Mouse (Mus musculus) embryonic facial prominence, embryonic 15.5 days (tissue): ENCODE measurements around the gene Atp4a. TPM values are rescaled to one million over a fixed set of nuclear protein-coding genes. Genes with fewer than 3 reads are reported as not detected.

Experiments
- ATAC-seq: fragments of 200-750 bp; cut with Nextera tagmentation; 2 replicates; pipeline ENCODE4 v1.8.0; 2017; ENCODE audit warnings: low read depth, moderate TSS enrichment; ENCODE audit not compliant: insufficient number of reproducible peaks, low FRiP score, low TSS enrichment
- H3K27ac ChIP-seq: fragments of 300-500 bp; sonication (generic); replicated peaks from 2 replicates; pipeline ENCODE4 v1.5.1; 2015; ENCODE audit warnings: mild to moderate bottlenecking, inconsistent platforms
- H3K27me3 ChIP-seq: fragments of 300-500 bp; sonication (generic); 2 replicates; pipeline ENCODE4 v1.6.1; 2015; ENCODE audit warnings: inconsistent platforms
- H3K36me3 ChIP-seq: fragments of 300-500 bp; sonication (generic); 2 replicates; pipeline ENCODE4 v1.6.1; 2015; ENCODE audit warnings: mild to moderate bottlenecking, inconsistent platforms
- H3K4me1 ChIP-seq: fragments of 300-500 bp; sonication (generic); 2 replicates; pipeline ENCODE4 v1.6.1; 2015; ENCODE audit warnings: inconsistent platforms
- H3K4me2 ChIP-seq: fragments of 300-500 bp; sonication (generic); replicated peaks from 2 replicates; pipeline ENCODE4 v1.6.1; 2015; ENCODE audit warnings: mild to moderate bottlenecking, inconsistent platforms
- H3K4me3 ChIP-seq: fragments of 300-500 bp; sonication (generic); replicated peaks from 2 replicates; pipeline ENCODE4 v1.5.1; 2015; ENCODE audit warnings: mild to moderate bottlenecking, inconsistent platforms
- H3K9ac ChIP-seq: fragments of 300-500 bp; sonication (generic); 2 replicates; pipeline ENCODE4 v1.6.1; 2015; ENCODE audit warnings: inconsistent platforms
- H3K9me3 ChIP-seq: fragments of 300-500 bp; sonication (generic); replicated peaks from 2 replicates; pipeline ENCODE4 v1.6.1; 2016; ENCODE audit warnings: inconsistent platforms
- WGBS: fragments of 180-500 bp; shearing (Covaris S2); methylation state at CpG from one replicate; pipeline ENCODE4 v1.1.7; 2015; 5-methylcytosine and 5-hydroxymethylcytosine counted together
- polyA plus RNA-seq: library from polyadenylated mRNA; unstranded; fragments of >200 nt; fragmentation: Nextera tagmentation; extraction: Ambion mirVana; gene quantifications from 2 replicates; pipeline ENCODE4 v1.2.1, GENCODE M21; 2015

Atp4a gene
- polyA plus RNA-seq, 1 experiment from 2014 or later, result 0.29 TPM

DNA sequence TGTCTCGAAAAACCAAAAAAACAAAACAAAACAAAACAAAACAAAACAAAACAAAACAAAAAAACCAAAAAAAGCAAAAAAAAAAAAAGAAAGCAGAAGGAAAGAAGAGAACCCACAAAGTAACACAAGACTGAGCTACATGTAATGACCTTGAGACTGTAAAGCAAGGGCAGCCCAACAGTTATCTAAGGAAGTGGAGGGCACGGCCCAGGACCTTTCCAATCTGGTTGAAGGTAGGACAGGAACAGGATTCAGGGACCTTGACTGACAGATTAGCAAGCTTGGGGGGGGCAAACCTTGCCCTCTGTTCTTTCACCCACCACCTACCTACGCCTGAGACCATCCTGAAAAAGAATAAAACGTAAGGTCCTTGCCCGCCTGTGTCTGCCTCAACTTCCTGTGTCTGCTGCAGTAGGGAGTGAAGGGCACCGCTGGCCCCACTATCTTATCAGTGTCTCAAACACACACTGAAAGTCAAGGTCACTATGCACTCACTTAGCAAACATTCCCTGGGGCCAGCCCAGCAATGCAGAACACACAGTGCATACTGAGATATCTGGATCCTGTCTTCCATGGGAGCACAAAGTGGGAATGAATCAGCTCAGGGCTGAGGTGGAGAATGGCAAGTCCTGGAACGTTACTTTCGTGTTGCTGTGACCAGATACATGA, 5.7 kb upstream of the Atp4a start:
- WGBS, result 73% methylated on average over 8 of the region's 8 CpGs
- no peak overlapping the region for H3K4me3 ChIP-seq
- ATAC-seq, result no peak

GRCm38 (mm10) chr7:30707441-30707840, 4.6 kb upstream of the Atp4a start:
- Histone ChIP-seq H3K4me2 (no peak overlapping the region), H3K36me3 (no peaks in the 10 kb centered on the region), H3K4me1 (no peaks in the 10 kb centered on the region), H3K27me3 (no peaks in the 10 kb centered on the region; the same call in 1 of the 2 replicates), H3K27ac (no peak overlapping the region), H3K9ac (no peak overlapping the region), H3K4me3 (no peak overlapping the region), H3K9me3 (no peaks in the 10 kb centered on the region)
- 87% methylated on average over 1 of the region's 1 CpGs for WGBS
- ATAC-seq, result no peak

More for the DNA sequence above, 5.7 kb upstream of the Atp4a start:
- Histone ChIP-seq H3K27ac (no peak overlapping the region), H3K4me2 (no peak overlapping the region), H3K27me3 (no peaks in the 10 kb centered on the region; the same call in 1 of the 2 replicates), H3K9ac (no peak overlapping the region), H3K9me3 (no peaks in the 10 kb centered on the region), H3K4me1 (no peaks in the 10 kb centered on the region), H3K36me3 (no peaks in the 10 kb centered on the region)

GRCm38 (mm10) chr7:30717006-30717715, 5.2 kb downstream of the Atp4a start:
- Histone ChIP-seq H3K27ac (no peak overlapping the region), H3K4me3 (peak overlapping the region; percentile 36), H3K9me3 (no peaks in the 10 kb centered on the region), H3K27me3 (peaks cover 36% of the 10 kb centered on the region), H3K4me2 (peak overlapping the region; percentile 59), H3K36me3 (no peaks in the 10 kb centered on the region), H3K4me1 (peaks cover 10% of the 10 kb centered on the region), H3K9ac (no peak overlapping the region)
- WGBS, result 3% methylated on average over 43 of the region's 43 CpGs
- ATAC-seq, result peak; percentile 90

DNA sequence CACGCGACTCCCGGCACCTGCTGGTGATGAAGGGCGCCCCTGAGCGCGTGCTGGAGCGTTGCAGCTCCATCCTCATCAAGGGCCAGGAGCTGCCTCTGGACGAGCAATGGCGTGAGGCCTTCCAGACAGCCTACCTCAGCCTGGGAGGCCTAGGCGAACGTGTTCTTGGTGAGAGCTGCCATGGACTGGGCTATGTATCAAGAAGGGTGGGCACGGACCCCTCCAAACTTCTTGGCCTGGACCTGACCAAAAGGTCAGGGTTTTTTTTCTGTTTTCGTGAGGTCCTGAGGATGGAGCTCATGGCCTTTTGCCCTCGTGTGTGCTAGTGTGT, 5.7 kb downstream of the Atp4a start:
- Histone ChIP-seq H3K27me3 (peaks cover 39% of the 10 kb centered on the region), H3K4me2 (peak overlapping the region; percentile 59), H3K4me3 (peak overlapping the region; percentile 36), H3K27ac (no peak overlapping the region), H3K36me3 (no peaks in the 10 kb centered on the region), H3K4me1 (peaks cover 10% of the 10 kb centered on the region), H3K9me3 (no peaks in the 10 kb centered on the region), H3K9ac (no peak overlapping the region)
- ATAC-seq, result no peak
- 11% methylated on average over 14 of the region's 14 CpGs for WGBS

- Histone ChIP-seq H3K9me3 (no peaks in the 10 kb centered on the region), H3K27me3 (peaks cover 39% of the 10 kb centered on the region), H3K4me1 (peaks cover 10% of the 10 kb centered on the region), H3K36me3 (no peaks in the 10 kb centered on the region), H3K4me2 (no peak overlapping the region), H3K9ac (no peak overlapping the region), H3K4me3 (no peak overlapping the region), H3K27ac (no peak overlapping the region)
- 91% methylated on average over 5 of the region's 5 CpGs for WGBS
- ATAC-seq, result no peak
Observed at GRCm38 (mm10) chr7:30719669-30720068, 7.7 kb downstream of the Atp4a start.

- ATAC-seq, result no peak
- Histone ChIP-seq H3K4me1 (peaks cover 10% of the 10 kb centered on the region), H3K27ac (no peak overlapping the region), H3K4me2 (no peak overlapping the region), H3K9me3 (no peaks in the 10 kb centered on the region), H3K36me3 (peaks cover 3% of the 10 kb centered on the region), H3K27me3 (peaks cover 25% of the 10 kb centered on the region), H3K4me3 (no peak overlapping the region), H3K9ac (no peak overlapping the region)
- WGBS, result 77% methylated on average over 7 of the region's 7 CpGs
Observed at GRCm38 (mm10) chr7:30721286-30721685, 9.3 kb downstream of the Atp4a start.

DNA sequence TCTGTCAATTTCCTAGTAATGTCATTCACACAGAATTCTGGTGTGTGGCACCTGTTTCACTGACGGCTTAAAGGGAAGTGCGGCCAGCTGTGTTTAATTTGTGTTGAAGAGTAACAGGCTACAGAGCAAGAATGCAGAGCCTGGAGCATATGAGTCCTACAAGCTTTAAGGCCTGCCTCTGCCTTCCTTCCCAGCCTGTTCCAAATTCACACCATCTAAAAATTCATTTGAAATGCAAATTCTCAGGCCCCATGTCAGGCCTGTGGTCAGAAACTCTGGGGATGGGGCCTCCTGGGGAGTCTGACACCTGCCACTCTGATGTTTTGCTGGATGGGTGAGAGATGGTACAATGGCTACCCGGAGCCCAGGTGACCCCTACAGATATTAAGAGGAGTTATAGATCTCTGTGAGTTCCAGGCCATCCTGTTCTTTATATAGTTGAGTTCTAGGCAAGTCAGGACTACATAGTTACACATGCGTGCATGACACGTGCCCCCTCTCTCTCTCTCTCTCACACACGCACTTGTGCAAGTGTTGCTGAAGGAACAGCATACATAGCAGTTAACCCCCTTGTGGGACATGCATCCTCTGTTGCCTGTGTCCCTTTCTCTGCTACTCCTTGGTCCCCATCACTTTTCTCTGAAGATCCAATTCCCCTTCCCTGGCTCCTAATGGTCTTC, 11.4 kb downstream of the Atp4a start:
- H3K27me3 ChIP-seq, result 0 out of 2 replicates have a peak, but pooled peaks cover 7% of the 10 kb centered on the region
- no peak overlapping the region for H3K4me2 ChIP-seq
- H3K36me3 ChIP-seq, result peaks cover 16% of the 10 kb centered on the region
- H3K4me1 ChIP-seq, result peaks cover 6% of the 10 kb centered on the region
- no peak overlapping the region for H3K27ac ChIP-seq
- no peak overlapping the region for H3K9ac ChIP-seq
- 49% methylated on average over 6 of the region's 6 CpGs for WGBS
- ATAC-seq, result no peak
- no peaks in the 10 kb centered on the region for H3K9me3 ChIP-seq
- no peak overlapping the region for H3K4me3 ChIP-seq

DNA sequence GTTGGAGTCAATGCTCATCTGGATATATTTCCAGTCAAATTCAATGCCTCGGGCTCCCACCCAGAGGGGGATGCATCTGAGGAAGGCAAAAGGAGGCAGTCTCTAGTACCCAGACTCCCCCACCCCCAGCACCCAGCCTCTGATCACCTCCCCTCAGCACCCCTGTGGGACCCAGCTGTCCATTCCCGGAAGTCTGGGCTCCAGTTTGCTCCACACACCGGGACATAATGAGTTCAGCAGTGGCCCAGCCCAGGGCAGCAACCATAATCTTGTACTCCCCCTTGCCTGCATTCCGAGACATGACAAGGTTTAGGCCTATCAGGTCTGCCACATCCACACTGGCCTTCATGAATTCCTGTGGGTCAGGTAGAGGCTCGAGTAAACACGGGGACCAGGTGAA, 16.2 kb downstream of the Atp4a start:
- peak overlapping the region; percentile 78 for H3K4me2 ChIP-seq
- H3K36me3 ChIP-seq, result peaks cover 31% of the 10 kb centered on the region
- no peak for ATAC-seq
- H3K27me3 ChIP-seq, result no peaks in the 10 kb centered on the region
- H3K4me1 ChIP-seq, result peaks cover 18% of the 10 kb centered on the region
- 0 out of 2 replicates have a peak overlapping the region, but pooled peaks have one; percentile 77 for H3K9ac ChIP-seq
- peak overlapping the region; percentile 66 for H3K4me3 ChIP-seq
- 79% methylated on average over 6 of the region's 6 CpGs for WGBS
- no peak overlapping the region for H3K27ac ChIP-seq
- no peaks in the 10 kb centered on the region for H3K9me3 ChIP-seq

DNA sequence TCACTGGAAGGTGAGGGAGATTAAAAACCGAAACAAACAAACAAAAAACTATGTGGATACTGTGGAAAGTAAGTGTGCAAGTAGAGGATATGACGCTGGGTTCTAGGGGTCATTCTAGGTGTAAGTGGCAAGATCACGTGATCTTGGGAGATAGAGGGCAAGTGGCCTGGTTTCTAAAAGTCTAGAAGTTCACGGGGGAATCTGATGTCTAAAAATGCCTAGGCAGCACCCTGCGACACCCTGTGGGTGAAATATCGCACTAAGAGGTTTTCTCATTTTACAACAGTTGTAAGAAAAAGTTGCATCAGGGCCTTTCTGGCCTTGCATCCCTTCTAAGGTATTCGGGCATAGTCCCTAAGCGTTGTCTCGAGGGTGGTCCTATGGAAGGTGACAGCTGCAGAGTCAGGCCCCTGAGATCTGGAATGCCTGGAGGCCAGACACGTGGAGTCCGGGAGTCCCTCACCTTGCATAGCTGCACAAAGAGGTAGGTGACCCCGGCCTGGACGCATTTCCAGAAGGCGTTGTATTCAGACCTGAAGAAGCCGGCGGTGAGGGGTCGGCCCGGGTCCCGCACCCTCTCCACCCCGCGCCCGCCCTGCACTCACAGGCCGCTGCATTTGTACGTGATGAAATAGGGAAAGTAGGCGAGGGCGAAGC, 16.9 kb downstream of the Atp4a start:
- ATAC-seq, result peak; percentile 12; the same call in 1 of the 2 replicates
- Histone ChIP-seq H3K27me3 (no peaks in the 10 kb centered on the region), H3K27ac (0 out of 2 replicates have a peak overlapping the region, but pooled peaks have one; percentile 31), H3K4me3 (peak overlapping the region; percentile 66), H3K4me1 (peaks cover 18% of the 10 kb centered on the region), H3K9ac (peak overlapping the region; percentile 77), H3K4me2 (peak overlapping the region; percentile 78), H3K36me3 (peaks cover 33% of the 10 kb centered on the region), H3K9me3 (no peaks in the 10 kb centered on the region)
- 6% methylated on average over 26 of the region's 26 CpGs for WGBS

GRCm38 (mm10) chr7:30729396-30730063, 17.5 kb downstream of the Atp4a start, which contains the start of gene Tmem147:
Tmem147 (minus strand) TSS chr7:30729540.
- Histone ChIP-seq H3K9ac (peak within 1 kb of the TSS; percentile 77), H3K27me3 (no peaks in the 10 kb centered on the region), H3K4me2 (peak within 1 kb of the TSS; percentile 78), H3K4me3 (peak within 1 kb of the TSS; percentile 66), H3K9me3 (no peaks in the 10 kb centered on the region), H3K4me1 (peaks cover 18% of the 10 kb centered on the region), H3K36me3 (peaks cover 37% of the 10 kb centered on the region), H3K27ac (peak within 1 kb of the TSS; percentile 88)
- under 1% methylated on average over 60 of the region's 60 CpGs for WGBS
- peak; percentile 96 for ATAC-seq
